Mouse (Mus musculus): ENCODE data around the gene Agrn.

Agrn gene

DNA sequence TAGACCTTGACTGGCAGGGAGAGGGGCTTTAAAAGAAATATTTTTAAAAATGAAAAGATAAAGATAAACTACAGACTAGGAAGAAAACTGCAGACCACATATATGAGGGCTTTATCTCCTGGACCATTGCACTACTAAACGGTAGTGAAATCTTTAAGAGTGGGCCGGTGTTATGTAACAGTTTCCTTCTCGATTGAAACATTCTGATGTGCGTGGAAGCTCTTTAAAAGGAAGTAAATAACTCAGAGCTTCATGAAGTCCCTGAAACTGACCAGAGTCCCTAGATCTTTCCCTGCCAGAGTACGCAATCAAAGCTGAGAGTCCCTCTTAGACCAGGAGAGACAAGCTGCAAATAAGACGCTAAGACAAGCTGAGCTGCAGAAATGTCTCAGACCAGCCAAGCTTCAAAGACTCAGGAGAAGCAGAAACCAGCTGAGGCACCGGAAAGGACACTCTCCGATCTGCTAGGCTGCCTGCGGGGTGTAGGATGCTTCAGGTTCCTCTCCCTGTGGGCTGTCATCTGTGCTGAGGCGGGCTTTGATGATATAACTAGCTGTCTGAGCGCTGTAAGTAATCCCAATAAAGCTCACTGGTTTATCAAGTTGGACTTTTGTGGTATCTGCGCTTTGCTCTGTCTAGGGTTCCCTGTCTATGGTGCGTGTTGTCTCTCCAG lies 12.8 kb upstream of the Agrn start:
- ChIA-PET POLR2A (interaction anchor here in 3 of 4 experiments (0.6 to 2.0 kb wide), 4 partner anchors 18 to 244 kb away, joined by 3 to 4 read pairs (median 3); partner anchors contain the start of gene 9430015G10Rik (in 1 of the 3)), CTCF (no interaction called here)

- ChIA-PET POLR2A (interaction anchor here in 1 of 4 experiments (1.2 to 2.0 kb wide), 2 partner anchors 8 to 19 kb away, joined by 3 to 4 read pairs; partner anchors contain the start of gene Isg15), CTCF (no interaction called here)
These were observed 11.6 kb upstream of the Agrn start for GRCm38 (mm10) chr4:156208872-156209271.

GRCm38 (mm10) chr4:156203413-156204131 lies 6.3 kb upstream of the Agrn start:
- ChIA-PET POLR2A (interaction anchor here in 3 of 4 experiments (0.6 to 3.8 kb wide), 13 partner anchors 11 to 372 kb away, joined by 3 to 28 read pairs (median 5); partner anchors contain the start of genes Noc2l (in 2 of the 3) and 9430015G10Rik (in 1 of the 3)), CTCF (no interaction called here)

DNA sequence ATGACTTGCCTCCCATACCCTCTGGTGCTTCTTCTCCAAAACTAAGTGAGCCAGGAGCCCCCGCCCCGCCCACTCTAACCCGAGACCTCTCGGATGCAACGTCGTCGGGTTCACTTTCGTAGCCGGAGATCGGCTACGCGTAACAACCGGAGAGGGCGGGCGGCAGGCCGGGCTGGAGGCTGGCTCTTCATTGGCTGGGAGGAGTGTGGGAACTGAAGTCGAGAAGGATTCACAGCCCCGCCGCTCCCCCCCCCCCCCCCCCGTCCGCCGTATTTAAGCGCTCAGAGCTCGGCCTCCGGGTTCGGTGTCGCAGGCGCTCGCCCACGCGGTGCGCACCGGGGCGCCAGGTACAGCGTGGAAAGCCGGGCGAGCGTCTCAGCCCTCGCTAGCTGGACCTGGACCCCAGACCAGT lies 5.7 kb upstream of the Agrn start, which contains the start of gene AW011738:
TSS of gene AW011738 (plus strand) at position 304 of the 412 bp plus-strand sequence.
- ChIA-PET CTCF (no interaction called here), POLR2A (interaction anchor here in 3 of 4 experiments (1.0 to 3.8 kb wide), 12 partner anchors 10 to 135 kb away, joined by 3 to 28 read pairs (median 6); partner anchors contain the start of genes Noc2l (in 2 of the 3) and 9430015G10Rik (in 1 of the 3))

- POLR2A ChIA-PET, result interaction anchor here in 2 of 4 experiments (0.9 to 3.8 kb wide), 9 partner anchors 10 to 135 kb away, joined by 3 to 28 read pairs (median 5); partner anchors contain the start of genes 9430015G10Rik (in 2 of the 2) and Noc2l (in 1 of the 2)
- CTCF ChIA-PET, result no interaction called here
These were observed 5.2 kb upstream of the Agrn start for GRCm38 (mm10) chr4:156202462-156202893.

DNA sequence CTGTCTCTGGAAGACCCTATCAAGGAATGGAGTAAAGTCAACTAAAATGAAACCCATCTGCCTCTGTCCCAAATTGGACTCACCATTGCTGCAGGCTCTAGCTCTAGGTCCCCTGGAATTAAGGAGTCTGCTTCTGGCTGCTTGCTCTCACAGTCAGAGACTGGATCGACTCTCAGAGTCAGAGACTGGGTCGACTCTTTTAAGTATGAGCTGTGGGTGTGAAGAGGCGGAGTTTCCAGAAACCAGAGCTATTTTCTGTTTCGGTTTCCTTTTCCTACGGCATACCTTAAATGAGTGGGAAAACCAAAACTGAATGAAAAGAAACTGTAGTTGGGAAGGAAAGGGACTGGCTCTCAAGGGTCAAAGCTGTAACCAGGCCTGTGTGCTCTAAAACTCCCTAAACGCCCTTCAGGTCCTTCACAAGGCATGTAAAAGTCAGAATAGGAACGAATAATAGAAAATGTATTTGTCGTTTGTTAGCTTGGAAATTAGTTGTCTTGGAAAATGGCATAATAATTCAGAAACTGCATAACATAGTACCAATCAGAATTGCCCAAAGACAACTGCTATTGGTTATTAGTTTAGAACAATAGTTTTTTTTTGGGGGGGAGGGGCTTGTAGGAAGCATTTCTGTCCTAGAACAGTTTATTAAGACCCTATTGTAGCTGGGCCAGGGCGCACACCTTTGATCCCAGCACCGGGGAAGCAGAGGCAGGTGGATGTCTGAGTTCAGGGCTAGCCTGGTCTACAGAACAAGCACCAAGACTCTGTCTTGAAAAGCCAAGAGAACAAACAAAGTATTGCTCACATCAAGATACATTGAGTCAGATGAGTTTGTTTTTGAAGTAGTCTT lies 3.6 kb upstream of the Agrn start, which contains the start of gene Isg15:
TSS of gene Isg15 (minus strand) at position 196 of the 853 bp plus-strand sequence.
- POLR2A ChIA-PET, result interaction anchor here in 3 of 4 experiments (0.6 to 1.4 kb wide), 7 partner anchors 8 to 331 kb away, joined by 3 to 6 read pairs (median 5); partner anchors contain the start of genes Cptp (in 1 of the 3), Ints11 (in 1 of the 3) and Noc2l (in 1 of the 3)

GRCm38 (mm10) chr4:156197829-156198205 lies 529 bp upstream of the Agrn start:
- ChIA-PET POLR2A (interaction anchor here (0.6 to 9.9 kb wide), 29 partner anchors 9 to 306 kb away, joined by 3 to 104 read pairs (median 4); partner anchors contain the start of genes 9430015G10Rik (in 2 of the 4), Noc2l (in 2 of the 4), Acap3 (in 1 of the 4) and Pusl1 (in 1 of the 4)), CTCF (interaction anchor here in 2 of 4 experiments (0.6 to 1.0 kb wide), 2 partner anchors 9 to 18 kb away, joined by 3 read pairs; partner anchors contain the start of gene Perm1 (in 1 of the 2))

More for the DNA sequence above, 3.6 kb upstream of the Agrn start, which contains the start of gene Isg15:
- CTCF ChIA-PET, result interaction anchor here in 2 of 4 experiments (0.7 to 1.2 kb wide), 4 partner anchors 13 to 91 kb away, joined by 3 to 22 read pairs (median 4); partner anchors contain the start of gene 9430015G10Rik (in 1 of the 2)

GRCm38 (mm10) chr4:156195927-156196870 lies 1.1 kb downstream of the Agrn start:
- POLR2A ChIA-PET, result interaction anchor here in 2 of 4 experiments (0.7 to 9.9 kb wide), 15 partner anchors 7 to 301 kb away, joined by 3 to 104 read pairs (median 4); partner anchors contain the start of genes 9430015G10Rik (in 2 of the 2) and Noc2l (in 1 of the 2)
- CTCF ChIA-PET, result interaction anchor here in 1 of 4 experiments (0.5 kb wide), 1 partner anchor 1307 kb away, joined by 3 read pairs; no protein-coding TSS in a partner anchor

DNA sequence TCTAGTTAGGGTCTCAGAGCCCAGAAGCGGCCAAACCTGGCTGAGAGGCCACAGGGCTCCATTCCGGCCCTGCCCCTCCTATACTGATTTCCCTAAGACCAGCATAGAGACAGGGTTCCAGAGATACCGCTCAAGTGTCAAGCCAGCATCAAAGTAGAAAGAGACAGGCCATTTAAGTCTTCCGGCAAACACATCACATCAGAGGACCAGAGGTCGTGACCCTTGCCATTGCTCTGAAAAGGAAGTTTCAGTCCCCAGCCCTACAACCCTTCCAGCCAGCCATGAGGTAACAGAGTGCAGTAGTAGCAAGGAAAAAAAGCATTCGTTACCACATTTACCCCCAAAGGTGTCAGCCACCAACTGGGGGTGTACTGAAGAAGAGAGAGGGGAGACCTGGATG lies 2.9 kb downstream of the Agrn start:
- POLR2A ChIA-PET, result interaction anchor here in 2 of 4 experiments (1.3 to 9.9 kb wide), 6 partner anchors 10 to 162 kb away, joined by 3 to 104 read pairs (median 10); partner anchors contain the start of gene AW011738 (in 1 of the 2)
- CTCF ChIA-PET, result interaction anchor here in 1 of 4 experiments (1.0 kb wide), 1 partner anchor 28 kb away, joined by 4 read pairs; no protein-coding TSS in a partner anchor

GRCm38 (mm10) chr4:156193906-156194305 lies 3.4 kb downstream of the Agrn start:
- ChIA-PET CTCF (no interaction called here), POLR2A (interaction anchor here (0.9 to 9.9 kb wide), 16 partner anchors 9 to 162 kb away, joined by 3 to 104 read pairs (median 6); partner anchors contain the start of genes AW011738 (in 2 of the 4) and Noc2l (in 2 of the 4))

DNA sequence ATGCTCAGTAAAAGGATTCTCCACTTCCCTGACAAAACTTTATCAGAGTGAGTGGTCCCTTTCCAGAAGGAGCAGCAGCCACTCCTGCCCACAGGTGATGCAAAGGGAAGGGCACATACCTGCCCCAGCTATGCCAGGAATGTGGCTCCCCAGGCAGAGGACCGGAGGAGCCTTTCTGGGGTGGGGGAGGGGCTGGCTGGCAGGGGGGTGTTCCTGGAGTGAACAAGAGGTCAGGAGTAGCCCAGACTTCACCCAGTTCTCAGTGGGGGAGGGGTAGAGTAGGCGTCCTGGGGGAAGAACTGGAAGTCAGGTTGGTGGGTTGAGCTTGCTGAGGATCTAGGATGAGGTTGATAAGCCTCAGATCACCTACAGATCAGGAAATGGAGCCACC lies 4.1 kb downstream of the Agrn start:
- ChIA-PET POLR2A (interaction anchor here (0.6 to 9.9 kb wide), 26 partner anchors 8 to 202 kb away, joined by 3 to 104 read pairs (median 4); partner anchors contain the start of genes Noc2l (in 3 of the 4), AW011738 (in 2 of the 4) and 9430015G10Rik (in 1 of the 4)), CTCF (no interaction called here)

DNA sequence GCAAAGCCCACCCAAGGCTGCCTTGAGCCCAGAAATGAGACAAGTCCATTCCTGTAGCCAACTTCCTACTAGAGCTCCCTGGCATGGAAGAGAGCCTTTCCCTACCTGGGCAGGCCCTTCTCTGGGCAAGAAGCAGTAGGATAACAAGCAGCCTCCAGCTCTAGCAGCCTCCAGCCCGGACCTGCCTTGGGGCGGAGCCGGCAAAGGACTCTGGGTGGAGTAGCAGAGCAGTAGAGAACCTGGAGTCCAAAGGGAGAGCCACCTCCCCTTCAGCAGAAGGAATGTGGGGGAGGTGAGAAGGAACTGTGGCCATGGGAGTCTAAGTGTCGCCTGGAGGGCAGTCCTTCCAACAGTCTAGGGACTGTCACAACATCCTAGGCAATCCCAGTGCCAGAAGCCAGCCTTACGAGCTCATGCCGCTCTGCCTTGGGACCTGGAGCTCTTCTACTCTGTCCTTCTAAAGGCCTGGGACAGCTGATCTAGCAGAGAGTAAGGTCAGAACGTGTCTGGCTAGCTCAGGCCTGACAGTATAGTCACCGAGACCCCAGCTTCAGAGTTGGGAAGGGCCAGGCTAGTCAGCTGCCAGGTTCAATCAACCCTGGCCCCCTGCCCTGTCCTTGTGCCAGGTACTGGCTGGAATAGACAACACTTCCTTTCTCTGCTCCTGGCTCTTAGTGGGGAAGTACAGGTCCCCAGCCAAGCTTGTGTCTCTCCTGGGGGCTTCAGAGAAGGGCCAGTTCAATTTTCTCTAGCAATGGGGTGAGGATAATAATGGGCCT lies 4.7 kb downstream of the Agrn start:
- ChIA-PET CTCF (interaction anchor here in 1 of 4 experiments (1.3 kb wide), 1 partner anchor 83 kb away, joined by 3 read pairs; the partner anchor contains the start of gene 9430015G10Rik), POLR2A (interaction anchor here (0.5 to 9.9 kb wide), 42 partner anchors 8 to 353 kb away, joined by 3 to 104 read pairs (median 4); partner anchors contain the start of genes Noc2l (in 3 of the 4), 9430015G10Rik (in 2 of the 4), AW011738 (in 2 of the 4) and Isg15 (in 1 of the 4))

DNA sequence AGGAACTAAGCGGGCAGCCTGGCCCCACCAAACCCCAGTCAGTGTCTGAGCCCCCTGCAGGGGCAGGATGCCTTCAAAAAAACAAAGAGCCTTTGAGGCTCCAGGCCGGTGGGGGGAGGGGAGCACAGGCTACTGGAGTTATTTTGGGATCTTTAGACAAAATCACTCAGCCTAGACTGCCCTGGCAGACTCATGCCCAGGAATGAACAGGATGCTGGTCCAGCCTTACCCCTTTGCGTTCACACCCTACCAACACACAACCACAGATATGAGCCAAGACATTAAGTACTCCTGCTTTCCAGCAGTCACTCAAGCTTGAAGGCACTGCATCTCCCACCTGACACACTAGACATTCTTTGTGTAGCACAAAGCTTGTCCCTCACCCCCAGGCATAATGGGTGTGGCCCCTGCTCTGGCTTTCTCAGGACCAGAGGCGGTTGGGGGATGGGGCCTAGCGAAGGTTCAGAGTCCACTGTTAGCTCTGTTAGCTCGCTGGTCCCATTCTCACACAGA lies 8.4 kb downstream of the Agrn start:
- POLR2A ChIA-PET, result interaction anchor here (0.5 to 4.7 kb wide), 35 partner anchors 9 to 323 kb away, joined by 3 to 30 read pairs (median 4); partner anchors contain the start of genes Agrn (in 3 of the 4), Noc2l (in 3 of the 4), 9430015G10Rik (in 1 of the 4) and AW011738 (in 1 of the 4)
- CTCF ChIA-PET, result interaction anchor here in 2 of 4 experiments (0.5 to 0.6 kb wide), 4 partner anchors 9 to 190 kb away, joined by 3 to 4 read pairs (median 4); no protein-coding TSS in a partner anchor

GRCm38 (mm10) chr4:156188162-156188810 lies 9.0 kb downstream of the Agrn start:
- ChIA-PET POLR2A (interaction anchor here (0.5 to 4.7 kb wide), 30 partner anchors 9 to 245 kb away, joined by 3 to 30 read pairs (median 4); partner anchors contain the start of genes Agrn (in 3 of the 4), Noc2l (in 3 of the 4), 9430015G10Rik (in 1 of the 4) and AW011738 (in 1 of the 4)), CTCF (interaction anchor here in 2 of 4 experiments (0.6 kb wide), 2 partner anchors 13 to 22 kb away, joined by 3 read pairs; no protein-coding TSS in a partner anchor)

Data from embryonic stem cell, embryonic (primary cell).